Mouse (Mus musculus) urinary bladder, postnatal 36 days (tissue): ENCODE results near the gene Fen1.
A peak's percentile ranks its signal among the peaks of the same experiment; 100 is the strongest.

Experiments used
- DNase-seq, 2 experiments: peaks; one replicate each; pipeline ENCODE4 v3.0.0; 2022; ENCODE audit warnings: low spot score in 2 of 2, mixed read lengths in 1 of 2

The Fen1 gene

GRCm38 (mm10) chr19:10216101-10216500 lies 12.1 kb upstream of the Fen1 start:
- no peak for DNase-seq

GRCm38 (mm10) chr19:10213796-10214471 lies 10.0 kb upstream of the Fen1 start:
- DNase-seq, result no peak

GRCm38 (mm10) chr19:10210885-10211284 lies 6.9 kb upstream of the Fen1 start:
- DNase-seq, result no peak

- DNase-seq, result no peak
These were observed 4.9 kb upstream of the Fen1 start for GRCm38 (mm10) chr19:10208851-10209250.

GRCm38 (mm10) chr19:10205051-10205450 lies 1.1 kb upstream of the Fen1 start:
- DNase-seq, result no peak

GRCm38 (mm10) chr19:10204616-10205001 lies 640 bp upstream of the Fen1 start:
- DNase-seq, result peak in 1 of 2 experiments; percentile 35

- DNase-seq, result no peak
These were observed 672 bp downstream of the Fen1 start for GRCm38 (mm10) chr19:10203146-10203847.

- DNase-seq, result peak in 1 of 2 experiments; percentile 79
These were observed 5.2 kb downstream of the Fen1 start for GRCm38 (mm10) chr19:10198723-10199122.

- no peak for DNase-seq
These were observed 5.7 kb downstream of the Fen1 start for GRCm38 (mm10) chr19:10198286-10198685.

GRCm38 (mm10) chr19:10197130-10197529 lies 6.8 kb downstream of the Fen1 start:
- DNase-seq, result no peak

- DNase-seq, result no peak
These were observed 8.7 kb downstream of the Fen1 start for GRCm38 (mm10) chr19:10195252-10195651.

GRCm38 (mm10) chr19:10194337-10194736 lies 9.6 kb downstream of the Fen1 start:
- DNase-seq, result no peak

- no peak for DNase-seq
These were observed 12.6 kb downstream of the Fen1 start for GRCm38 (mm10) chr19:10191326-10191725.

GRCm38 (mm10) chr19:10190796-10191195 lies 13.2 kb downstream of the Fen1 start:
- peak; percentile 69 to 78 for DNase-seq

- DNase-seq, result no peak
These were observed 14.0 kb downstream of the Fen1 start for GRCm38 (mm10) chr19:10189940-10190339.

- no peak for DNase-seq
These were observed 14.9 kb downstream of the Fen1 start for GRCm38 (mm10) chr19:10189022-10189421.

- DNase-seq, result no peak
These were observed 15.6 kb downstream of the Fen1 start for GRCm38 (mm10) chr19:10188281-10188811.

GRCm38 (mm10) chr19:10186569-10186968 lies 17.4 kb downstream of the Fen1 start:
- no peak for DNase-seq

- no peak for DNase-seq
These were observed 18.1 kb downstream of the Fen1 start for GRCm38 (mm10) chr19:10185876-10186275.

- DNase-seq, result no peak
These were observed 19.9 kb downstream of the Fen1 start for GRCm38 (mm10) chr19:10184096-10184495.

- peak; percentile 59 to 61 for DNase-seq
These were observed 20.5 kb downstream of the Fen1 start for GRCm38 (mm10) chr19:10183299-10183983.

- DNase-seq, result peak; percentile 79 to 90
These were observed 21.2 kb downstream of the Fen1 start, which contains the start of gene Fads1 for GRCm38 (mm10) chr19:10182670-10183298. Gene Fads1 (plus strand): TSS chr19:10182888.
